Mouse (Mus musculus) lung, embryonic 16.5 days (tissue): ENCODE results near the gene Aqr. TPM values are rescaled to one million over a fixed set of nuclear protein-coding genes. Genes with fewer than 3 reads are reported as not detected.

Experiments used
- ATAC-seq: fragments of 200-750 bp; cut with Nextera tagmentation; 2 replicates; pipeline ENCODE4 v1.8.0; 2017; ENCODE audit warnings: low read depth, mild to moderate bottlenecking, moderate library complexity
- H3K27ac ChIP-seq: fragments of 300-500 bp; sonication (generic); 2 replicates; pipeline ENCODE4 v1.5.1; 2014; ENCODE audit warnings: mild to moderate bottlenecking, control low read depth, low read length
- H3K27me3 ChIP-seq: fragments of 300-500 bp; sonication (generic); 2 replicates; pipeline ENCODE4 v1.6.1; 2014; ENCODE audit warnings: low read depth, low read length, mixed read lengths; ENCODE audit not compliant: control insufficient read depth, insufficient read depth
- H3K36me3 ChIP-seq: fragments of 300-500 bp; sonication (generic); 2 replicates; pipeline ENCODE4 v1.6.1; 2014; ENCODE audit warnings: low read length; ENCODE audit not compliant: control insufficient read depth, insufficient read depth
- H3K4me1 ChIP-seq: fragments of 300-500 bp; sonication (generic); replicated peaks from 2 replicates; pipeline ENCODE4 v1.6.1; 2014; ENCODE audit warnings: low read length, mixed read lengths; ENCODE audit not compliant: control insufficient read depth, insufficient read depth
- H3K4me2 ChIP-seq: fragments of 300-500 bp; sonication (generic); 2 replicates; pipeline ENCODE4 v1.6.1; 2014; ENCODE audit warnings: low read depth, low read length, control low read depth
- H3K4me3 ChIP-seq: fragments of 300-500 bp; sonication (generic); 2 replicates; pipeline ENCODE4 v1.5.1; 2014; ENCODE audit warnings: mild to moderate bottlenecking, low read length, control low read depth
- H3K9ac ChIP-seq: fragments of 300-500 bp; sonication (generic); 2 replicates; pipeline ENCODE4 v1.6.1; 2014; ENCODE audit warnings: low read length, control low read depth
- H3K9me3 ChIP-seq: fragments of 300-500 bp; sonication (generic); 2 replicates; pipeline ENCODE4 v1.6.1; 2016; ENCODE audit warnings: low read length; ENCODE audit not compliant: control insufficient read depth
- WGBS: fragments of 180-500 bp; shearing (Covaris S2); extraction: QIAGEN DNeasy Blood & Tissue Kit; methylation state at CpG from one replicate; pipeline ENCODE4 v1.1.7; 2014; 5-methylcytosine and 5-hydroxymethylcytosine counted together
- polyA plus RNA-seq: library from polyadenylated mRNA; unstranded; fragments of >200 nt; fragmentation: Nextera tagmentation; extraction: Ambion mirVana; gene quantifications from 2 replicates; pipeline ENCODE4 v1.2.1, GENCODE M21; 2015

The Aqr gene
- polyA plus RNA-seq, 1 experiment from 2014 or later, result 38.5 TPM

GRCm38 (mm10) chr2:114096570-114096969, 90.3 kb downstream of the Aqr start:
- no peak overlapping the region for H3K27ac ChIP-seq
- WGBS, result 82% methylated on average over 1 of the region's 1 CpGs
- H3K27me3 ChIP-seq, result no peaks in the 10 kb centered on the region
- no peak for ATAC-seq
- H3K9ac ChIP-seq, result no peak overlapping the region
- no peak overlapping the region for H3K4me3 ChIP-seq
- no peaks in the 10 kb centered on the region; the same call in 1 of the 2 replicates for H3K4me1 ChIP-seq
- no peaks in the 10 kb centered on the region for H3K9me3 ChIP-seq
- H3K36me3 ChIP-seq, result peaks cover 15% of the 10 kb centered on the region
- H3K4me2 ChIP-seq, result no peak overlapping the region

- 71% methylated on average over 5 of the region's 5 CpGs for WGBS
- ATAC-seq, result no peak
- peaks cover 8% of the 10 kb centered on the region for H3K36me3 ChIP-seq
These were observed 91.5 kb downstream of the Aqr start for GRCm38 (mm10) chr2:114095348-114095747.

GRCm38 (mm10) chr2:114094696-114095095, 92.1 kb downstream of the Aqr start:
- Histone ChIP-seq H3K36me3 (0 out of 2 replicates have a peak, but pooled peaks cover 2% of the 10 kb centered on the region), H3K9me3 (no peaks in the 10 kb centered on the region), H3K27me3 (no peaks in the 10 kb centered on the region), H3K27ac (no peak overlapping the region), H3K4me2 (no peak overlapping the region), H3K4me1 (no peaks in the 10 kb centered on the region; the same call in 1 of the 2 replicates), H3K9ac (no peak overlapping the region), H3K4me3 (no peak overlapping the region)
- ATAC-seq, result no peak
- 91% methylated on average over 1 of the region's 1 CpGs for WGBS

More at GRCm38 (mm10) chr2:114095348-114095747, 91.5 kb downstream of the Aqr start:
- no peak overlapping the region for H3K4me2 ChIP-seq
- no peaks in the 10 kb centered on the region for H3K27me3 ChIP-seq
- no peak overlapping the region for H3K27ac ChIP-seq
- no peak overlapping the region for H3K4me3 ChIP-seq
- no peaks in the 10 kb centered on the region for H3K9me3 ChIP-seq
- no peak overlapping the region for H3K9ac ChIP-seq
- H3K4me1 ChIP-seq, result no peaks in the 10 kb centered on the region; the same call in 1 of the 2 replicates

GRCm38 (mm10) chr2:114093577-114093976, 93.2 kb downstream of the Aqr start:
- Histone ChIP-seq H3K36me3 (no peaks in the 10 kb centered on the region), H3K27ac (no peak overlapping the region), H3K9ac (no peak overlapping the region), H3K27me3 (no peaks in the 10 kb centered on the region), H3K4me1 (no peaks in the 10 kb centered on the region; the same call in 1 of the 2 replicates), H3K4me3 (no peak overlapping the region), H3K4me2 (no peak overlapping the region), H3K9me3 (no peaks in the 10 kb centered on the region)
- WGBS, result 59% methylated on average over 9 of the region's 9 CpGs
- ATAC-seq, result peak; percentile 49; the same call in 1 of the 2 replicates

- Histone ChIP-seq H3K9me3 (no peaks in the 10 kb centered on the region), H3K27me3 (no peaks in the 10 kb centered on the region), H3K9ac (no peak overlapping the region), H3K4me2 (no peak overlapping the region), H3K4me1 (no peaks in the 10 kb centered on the region; the same call in 1 of the 2 replicates), H3K27ac (no peak overlapping the region), H3K4me3 (no peak overlapping the region), H3K36me3 (no peaks in the 10 kb centered on the region)
- 91% methylated on average over 3 of the region's 3 CpGs for WGBS
- no peak for ATAC-seq
These were observed 97.0 kb downstream of the Aqr start for GRCm38 (mm10) chr2:114089862-114090261.

GRCm38 (mm10) chr2:114087271-114087670, 99.6 kb downstream of the Aqr start:
- H3K27me3 ChIP-seq, result no peaks in the 10 kb centered on the region
- WGBS, result 69% methylated on average over 1 of the region's 1 CpGs
- no peak for ATAC-seq

GRCm38 (mm10) chr2:114071876-114072275, 114.9 kb downstream of the Aqr start:
- WGBS, result 60% methylated on average over 2 of the region's 2 CpGs
- H3K27ac ChIP-seq, result no peak overlapping the region

More at GRCm38 (mm10) chr2:114087271-114087670, 99.6 kb downstream of the Aqr start:
- H3K4me3 ChIP-seq, result no peak overlapping the region
- no peaks in the 10 kb centered on the region for H3K36me3 ChIP-seq
- no peaks in the 10 kb centered on the region for H3K9me3 ChIP-seq
- H3K27ac ChIP-seq, result no peak overlapping the region
- no peak overlapping the region for H3K4me2 ChIP-seq
- H3K9ac ChIP-seq, result no peak overlapping the region
- no peaks in the 10 kb centered on the region for H3K4me1 ChIP-seq

GRCm38 (mm10) chr2:114066226-114066625, 120.6 kb downstream of the Aqr start:
- no peak overlapping the region for H3K4me3 ChIP-seq

More at GRCm38 (mm10) chr2:114071876-114072275, 114.9 kb downstream of the Aqr start:
- Histone ChIP-seq H3K4me2 (no peak overlapping the region), H3K9ac (no peak overlapping the region), H3K36me3 (no peaks in the 10 kb centered on the region), H3K4me1 (no peaks in the 10 kb centered on the region), H3K4me3 (no peak overlapping the region), H3K27me3 (no peaks in the 10 kb centered on the region), H3K9me3 (no peaks in the 10 kb centered on the region)
- no peak for ATAC-seq

GRCm38 (mm10) chr2:114064004-114064403, 122.8 kb downstream of the Aqr start:
- no peak overlapping the region for H3K4me2 ChIP-seq
- H3K9ac ChIP-seq, result no peak overlapping the region
- no peaks in the 10 kb centered on the region for H3K4me1 ChIP-seq
- no peak overlapping the region for H3K27ac ChIP-seq
- no peaks in the 10 kb centered on the region for H3K36me3 ChIP-seq
- no peaks in the 10 kb centered on the region for H3K9me3 ChIP-seq
- no peaks in the 10 kb centered on the region for H3K27me3 ChIP-seq
- 37% methylated on average over 2 of the region's 2 CpGs for WGBS
- no peak for ATAC-seq
- H3K4me3 ChIP-seq, result no peak overlapping the region

More at GRCm38 (mm10) chr2:114066226-114066625, 120.6 kb downstream of the Aqr start:
- Histone ChIP-seq H3K4me1 (no peaks in the 10 kb centered on the region), H3K27ac (no peak overlapping the region), H3K27me3 (no peaks in the 10 kb centered on the region), H3K4me2 (no peak overlapping the region), H3K36me3 (no peaks in the 10 kb centered on the region), H3K9me3 (no peaks in the 10 kb centered on the region), H3K9ac (no peak overlapping the region)
- 72% methylated on average over 3 of the region's 3 CpGs for WGBS
- ATAC-seq, result no peak
